Mouse (Mus musculus) right cerebral cortex, adult 2 months (tissue): ENCODE measurements around the gene Akirin1.

ENCODE experiments used
- DNase-seq, 2 experiments: peaks; one replicate each; pipeline ENCODE4 v3.0.0; 2021 to 2022; ENCODE audit warnings: low spot score in 2 of 2

The Akirin1 gene

GRCm38 (mm10) chr4:123750152-123750651 lies at the start of gene Akirin1:
Gene Akirin1, minus strand, starts transcription at chr4:123750345.
- DNase-seq = peak; percentile 94 to 96

- DNase-seq = peak; percentile 45 to 67
These were observed 47.7 kb upstream of the Akirin1 start for GRCm38 (mm10) chr4:123797856-123798255.

- no peak for DNase-seq
These were observed 47.3 kb upstream of the Akirin1 start for GRCm38 (mm10) chr4:123797403-123797802.

- no peak for DNase-seq
These were observed 44.9 kb upstream of the Akirin1 start for GRCm38 (mm10) chr4:123795057-123795456.

- DNase-seq = peak; percentile 23 to 42
These were observed 43.0 kb upstream of the Akirin1 start for GRCm38 (mm10) chr4:123793136-123793535.

GRCm38 (mm10) chr4:123792666-123793065 lies 42.5 kb upstream of the Akirin1 start:
- no peak for DNase-seq

- peak in 1 of 2 experiments; percentile 41 for DNase-seq
These were observed 37.2 kb upstream of the Akirin1 start, which contains the start of gene Rhbdl2 for GRCm38 (mm10) chr4:123787191-123787985. Gene Rhbdl2, plus strand, starts transcription at chr4:123787874.

GRCm38 (mm10) chr4:123768234-123768633 lies 18.1 kb upstream of the Akirin1 start:
- DNase-seq = no peak

GRCm38 (mm10) chr4:123767807-123768206 lies 17.7 kb upstream of the Akirin1 start:
- DNase-seq = no peak

GRCm38 (mm10) chr4:123765071-123765470 lies 14.9 kb upstream of the Akirin1 start:
- DNase-seq = no peak

GRCm38 (mm10) chr4:123758306-123758705 lies 8.2 kb upstream of the Akirin1 start:
- DNase-seq = no peak

GRCm38 (mm10) chr4:123750707-123751312 lies 665 bp upstream of the Akirin1 start:
- peak in 1 of 2 experiments; percentile 21 for DNase-seq

- DNase-seq = no peak
These were observed 538 bp downstream of the Akirin1 start for GRCm38 (mm10) chr4:123749484-123750130.

- no peak for DNase-seq
These were observed 1.3 kb downstream of the Akirin1 start for GRCm38 (mm10) chr4:123748726-123749415.

GRCm38 (mm10) chr4:123745221-123745775 lies 4.8 kb downstream of the Akirin1 start:
- no peak for DNase-seq

GRCm38 (mm10) chr4:123742891-123743290 lies 7.3 kb downstream of the Akirin1 start:
- DNase-seq = no peak

- no peak for DNase-seq
These were observed 11.4 kb downstream of the Akirin1 start for GRCm38 (mm10) chr4:123738708-123739107.

- no peak for DNase-seq
These were observed 16.6 kb downstream of the Akirin1 start for GRCm38 (mm10) chr4:123733532-123733931.

GRCm38 (mm10) chr4:123732921-123733320 lies 17.2 kb downstream of the Akirin1 start:
- no peak for DNase-seq

GRCm38 (mm10) chr4:123732163-123732910 lies 17.8 kb downstream of the Akirin1 start:
- no peak for DNase-seq

- DNase-seq = no peak
These were observed 28.4 kb downstream of the Akirin1 start for GRCm38 (mm10) chr4:123721761-123722160.
